Mouse (Mus musculus) heart, postnatal 10 days (tissue): ENCODE data around the gene Ppara. TPM values are rescaled to one million over a fixed set of nuclear protein-coding genes. Genes with fewer than 3 reads are reported as not detected.

Experiments used
- DNase-seq, 2 experiments: peaks; one replicate each; pipeline ENCODE4 v3.0.0; 2021
- intact Hi-C: fragments of 180-260 bp; cut with DNase I; formaldehyde crosslinking; loops from one replicate; pipeline ENCODE4 v1.15.1; 2025
- total RNA-seq, 2 experiments: library from RNA; stranded (reverse); gene quantifications; 2 replicates each; pipeline ENCODE4 v1.2.3; 2021

The Ppara gene
- total RNA-seq: 10 to 100 TPM; 39.2 to 52.4 TPM

DNA sequence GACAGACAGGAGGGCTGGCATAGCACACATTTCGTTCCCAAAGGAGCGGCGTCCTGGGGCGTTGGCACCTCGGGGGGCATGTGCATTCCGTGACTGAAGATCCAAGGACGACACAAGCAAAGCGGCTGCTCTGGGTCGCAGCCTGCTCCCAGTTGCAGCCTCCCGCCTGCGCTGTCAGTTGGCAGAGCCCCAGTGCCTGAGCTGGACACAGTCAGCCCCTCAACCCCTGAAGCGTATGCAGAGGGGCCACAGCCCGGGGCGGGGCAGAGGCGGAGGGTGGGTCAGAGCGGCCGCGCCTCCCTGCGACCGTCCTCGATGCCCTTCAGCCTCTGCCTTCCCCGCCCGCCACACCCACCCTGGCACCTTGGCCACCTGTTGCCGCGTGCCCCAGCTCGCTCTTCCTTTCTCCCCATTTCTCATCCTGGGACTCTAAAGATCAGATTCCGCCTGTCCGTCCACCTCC lies at the start of gene Ppara:
Gene Ppara (plus strand): TSS at position 413 of the 463 bp plus-strand sequence.
- peak; percentile 75 to 76 for DNase-seq
- intact Hi-C loops: loop anchor here (2.0 to 5.0 kb wide), 2 partner anchors 63 to 76 kb away; partner anchors contain the start of gene Cdpf1

- intact Hi-C loops: loop anchor here (2.0 kb wide), 1 partner anchor 14 kb away; no protein-coding TSS in a partner anchor
These were observed 48.0 kb upstream of the Ppara start for GRCm38 (mm10) chr15:85686641-85687395.

DNA sequence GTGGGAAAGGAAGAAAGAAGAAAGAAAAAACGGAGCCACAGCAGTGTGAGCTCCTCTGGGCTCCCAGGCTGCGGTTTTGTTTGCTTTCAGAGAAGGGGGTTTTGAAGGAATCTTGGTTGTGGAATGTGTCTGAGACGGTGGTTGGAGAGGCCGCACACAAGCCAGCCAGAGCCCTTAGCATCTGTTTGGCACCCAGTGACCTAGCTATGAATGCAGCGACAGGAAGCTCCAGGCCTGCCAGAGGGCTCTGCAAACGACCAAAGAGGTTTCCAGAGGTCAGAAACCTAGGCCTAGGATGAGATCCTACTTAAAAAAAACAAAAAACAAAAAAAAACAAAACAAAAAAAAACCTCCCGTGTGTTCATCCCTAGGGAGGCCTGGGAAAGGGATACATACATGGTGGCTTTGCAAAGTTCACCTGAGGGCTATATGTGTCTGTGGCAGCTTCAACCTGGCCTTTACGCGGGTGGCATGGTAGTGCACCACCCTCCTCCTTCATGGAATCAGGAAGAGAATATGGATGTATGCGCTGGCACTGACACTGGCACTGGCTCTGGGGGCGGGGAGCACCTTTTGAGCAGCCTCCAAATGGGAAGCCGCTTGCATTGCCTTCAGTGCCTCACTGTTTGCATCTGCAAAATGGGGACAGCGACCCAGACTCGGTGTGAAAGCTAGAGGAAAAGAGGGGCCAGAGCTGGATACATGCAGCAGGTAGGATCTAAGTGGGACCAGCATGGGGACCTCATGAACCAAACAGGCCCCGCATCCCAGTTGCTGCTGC lies 47.0 kb upstream of the Ppara start:
- DNase-seq: peak in 1 of 2 experiments; percentile 63
- intact Hi-C loops: loop anchor here (2.0 kb wide), 1 partner anchor 13 kb away; no protein-coding TSS in a partner anchor

More at GRCm38 (mm10) chr15:85686641-85687395, 48.0 kb upstream of the Ppara start:
- peak; percentile 84 to 86 for DNase-seq

GRCm38 (mm10) chr15:85688734-85689133 lies 46.0 kb upstream of the Ppara start:
- intact Hi-C loops: no loop called here
- no peak for DNase-seq

- no peak for DNase-seq
- intact Hi-C loops: no loop called here
These were observed 45.3 kb upstream of the Ppara start for GRCm38 (mm10) chr15:85689523-85689922.

DNA sequence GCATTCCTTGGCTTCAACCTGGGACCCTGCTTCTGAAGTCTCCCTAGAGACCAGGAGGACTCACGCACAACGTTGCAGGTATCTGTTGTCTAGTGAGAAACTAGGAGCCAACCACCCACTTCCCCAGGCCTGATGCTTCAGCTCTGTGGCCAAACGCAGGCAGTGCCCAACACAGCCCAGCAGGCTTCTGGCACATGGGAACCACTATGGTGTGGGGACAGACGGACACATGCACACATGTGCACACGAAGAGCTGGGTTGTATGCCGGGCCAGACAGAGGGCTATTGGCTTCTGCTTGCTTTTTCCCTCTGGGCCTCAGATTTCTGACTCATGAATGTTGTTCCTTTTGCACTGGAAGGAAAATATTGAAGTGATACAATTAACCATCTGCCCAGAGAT lies 44.7 kb upstream of the Ppara start:
- DNase-seq: no peak
- intact Hi-C loops: no loop called here

GRCm38 (mm10) chr15:85690875-85691274 lies 43.9 kb upstream of the Ppara start:
- intact Hi-C loops: no loop called here
- no peak for DNase-seq

DNA sequence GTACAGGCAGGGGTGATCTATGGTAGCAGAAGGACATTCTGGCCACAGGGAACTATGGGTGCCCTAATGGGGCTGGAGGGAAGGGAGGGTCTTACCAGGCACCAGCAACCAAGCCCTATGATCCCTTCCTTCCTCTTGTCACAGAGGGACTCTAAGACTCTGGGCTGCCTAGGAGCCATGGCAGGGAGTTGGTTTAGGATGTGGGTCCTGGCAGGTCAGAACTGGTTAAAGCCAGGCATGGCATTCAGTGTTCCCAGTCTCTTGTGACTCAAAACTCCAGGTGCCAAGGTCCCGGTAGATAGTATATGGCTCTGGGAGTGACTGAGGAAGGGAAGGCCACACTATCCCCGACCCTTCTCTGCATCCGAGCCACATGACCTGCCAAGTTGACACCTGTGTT lies 41.7 kb upstream of the Ppara start:
- DNase-seq: no peak
- intact Hi-C loops: no loop called here

GRCm38 (mm10) chr15:85693819-85694218 lies 41.0 kb upstream of the Ppara start:
- intact Hi-C loops: no loop called here
- no peak for DNase-seq

DNA sequence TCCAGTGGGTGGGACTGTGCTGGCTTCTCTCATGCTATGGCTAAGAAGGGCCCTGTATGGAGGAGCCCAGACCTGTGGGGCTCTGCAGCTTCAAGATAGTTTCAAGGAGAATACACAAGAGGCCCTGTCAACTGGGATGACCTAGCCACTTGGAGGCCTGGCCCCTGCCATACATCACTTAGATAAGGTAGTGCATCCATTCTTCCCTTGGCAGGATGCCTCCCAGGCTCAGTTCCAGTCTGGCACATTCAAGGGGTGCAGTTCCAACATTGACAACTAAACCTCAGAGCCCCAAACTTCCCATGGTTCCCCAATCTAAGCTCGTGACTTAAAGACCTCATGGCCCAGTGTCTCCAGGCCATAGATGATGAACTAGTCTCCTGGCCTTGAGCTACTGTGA lies 40.4 kb upstream of the Ppara start:
- intact Hi-C loops: no loop called here
- no peak for DNase-seq

DNA sequence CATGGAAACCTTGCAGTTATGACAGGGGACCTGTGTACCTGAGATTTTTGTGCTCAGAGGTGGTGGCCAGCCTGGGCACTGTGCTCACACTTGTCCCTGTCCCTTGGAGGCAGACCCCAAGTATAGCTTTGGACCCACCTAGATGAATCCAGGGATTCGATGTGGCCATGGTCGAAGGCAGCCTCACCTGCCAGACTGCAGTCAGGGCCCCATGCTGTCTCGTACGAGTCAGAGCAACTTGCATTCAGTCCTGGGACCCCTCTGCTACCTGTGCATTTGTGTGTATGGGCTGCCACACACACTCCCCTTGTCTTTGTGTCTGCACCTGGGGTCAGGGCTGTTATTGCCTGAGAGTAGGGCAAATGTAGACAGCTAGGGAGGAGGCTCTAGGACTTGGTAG lies 39.5 kb upstream of the Ppara start:
- intact Hi-C loops: no loop called here
- DNase-seq: no peak

GRCm38 (mm10) chr15:85698345-85699034 lies 36.3 kb upstream of the Ppara start:
- peak in 1 of 2 experiments; percentile 49 for DNase-seq
- intact Hi-C loops: no loop called here

DNA sequence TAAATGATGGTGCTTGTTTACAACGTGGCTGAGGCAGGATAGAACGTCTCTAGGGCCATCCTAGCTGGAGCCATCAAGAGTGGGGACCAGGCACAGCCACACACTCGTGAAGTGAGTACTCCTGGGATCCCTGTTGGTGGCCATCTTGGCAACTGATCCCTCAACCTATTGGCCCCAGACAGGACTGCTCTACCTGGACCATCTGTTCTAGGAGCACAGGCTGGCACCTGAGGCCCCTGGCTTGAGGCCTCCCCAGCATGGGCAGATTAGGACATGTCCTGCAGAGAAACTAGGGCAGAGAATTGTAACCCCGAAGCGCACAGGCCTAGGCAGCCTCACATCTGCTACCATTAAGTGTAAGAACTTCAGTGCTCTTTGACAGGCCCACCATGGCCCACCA lies 35.3 kb upstream of the Ppara start:
- no peak for DNase-seq
- intact Hi-C loops: no loop called here

DNA sequence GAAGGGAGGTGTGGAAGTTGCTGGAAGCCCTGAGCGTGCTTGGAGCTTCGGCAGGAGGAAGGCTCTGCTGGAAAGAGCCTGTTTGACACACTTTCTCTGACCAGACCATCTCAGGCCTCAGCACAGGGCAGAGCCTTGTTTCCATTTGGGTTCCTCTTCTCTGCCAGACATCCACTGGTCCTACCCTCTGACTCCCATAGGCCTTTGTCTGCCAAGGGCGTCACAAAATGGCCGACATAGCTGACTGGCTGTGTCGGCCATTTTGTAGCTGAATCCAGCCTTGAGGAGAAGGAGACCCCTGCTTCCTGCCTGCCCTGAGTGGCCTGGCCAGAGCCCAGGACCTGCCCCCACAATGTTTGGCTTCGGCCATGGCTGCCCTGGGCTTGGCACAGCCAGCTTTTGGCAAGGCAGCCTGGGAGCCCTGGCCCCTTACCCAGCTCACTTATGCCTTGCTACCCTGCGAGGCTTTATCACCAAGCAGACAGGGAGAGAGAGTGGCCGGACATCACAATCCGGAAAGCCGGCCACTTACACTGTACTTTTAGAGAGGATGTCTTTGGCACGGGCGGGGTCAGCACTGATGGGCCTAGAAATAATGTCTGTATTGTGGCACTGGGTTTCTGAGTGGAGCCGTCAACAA lies 34.8 kb upstream of the Ppara start:
- intact Hi-C loops: loop anchor here (2.0 kb wide), 1 partner anchor 13 kb away; no protein-coding TSS in a partner anchor
- DNase-seq: peak in 1 of 2 experiments; percentile 52

GRCm38 (mm10) chr15:85700716-85701115 lies 34.1 kb upstream of the Ppara start:
- no peak for DNase-seq
- intact Hi-C loops: loop anchor here (2.0 kb wide), 1 partner anchor 14 kb away; no protein-coding TSS in a partner anchor

DNA sequence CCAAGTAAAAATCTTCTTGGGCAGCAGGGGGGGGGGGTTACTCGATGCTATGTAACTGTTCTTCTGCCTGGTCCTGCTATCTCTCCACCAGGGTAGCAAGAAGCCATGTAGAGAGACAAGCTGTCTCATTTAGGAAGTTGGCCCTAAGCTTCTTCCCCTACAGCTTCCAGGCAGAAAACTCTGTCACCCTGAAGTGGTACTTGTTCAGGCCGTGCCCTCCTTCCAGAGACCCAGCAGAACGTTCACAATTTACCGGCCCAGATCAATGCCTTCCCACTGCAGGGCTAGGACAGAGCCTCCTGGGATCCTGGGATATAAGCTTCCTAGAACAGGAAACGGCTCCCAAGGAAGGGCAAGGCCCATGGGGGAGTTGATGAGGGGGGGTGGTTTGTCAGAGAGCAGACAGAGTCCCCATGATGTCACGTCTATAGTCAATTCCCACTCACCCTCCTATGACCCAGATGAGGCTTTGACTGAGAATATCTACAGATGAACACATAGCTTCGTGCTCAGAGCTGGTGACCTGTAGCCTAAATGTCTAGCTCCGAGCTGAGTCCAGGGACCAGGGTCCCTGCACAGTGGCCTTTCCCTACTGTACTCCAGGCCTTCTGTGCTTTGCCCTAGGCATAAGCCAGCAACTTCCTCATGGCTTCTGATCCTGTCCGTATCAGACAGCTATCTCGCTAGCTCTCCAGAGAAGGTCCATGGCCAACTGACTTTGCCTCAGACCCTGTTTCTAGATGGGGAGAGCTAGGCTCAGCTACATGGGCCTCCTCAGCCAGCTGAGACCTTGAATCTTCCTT lies 33.5 kb upstream of the Ppara start:
- intact Hi-C loops: loop anchor here (2.0 kb wide), 1 partner anchor 15 kb away; no protein-coding TSS in a partner anchor
- DNase-seq: peak in 1 of 2 experiments; percentile 44

DNA sequence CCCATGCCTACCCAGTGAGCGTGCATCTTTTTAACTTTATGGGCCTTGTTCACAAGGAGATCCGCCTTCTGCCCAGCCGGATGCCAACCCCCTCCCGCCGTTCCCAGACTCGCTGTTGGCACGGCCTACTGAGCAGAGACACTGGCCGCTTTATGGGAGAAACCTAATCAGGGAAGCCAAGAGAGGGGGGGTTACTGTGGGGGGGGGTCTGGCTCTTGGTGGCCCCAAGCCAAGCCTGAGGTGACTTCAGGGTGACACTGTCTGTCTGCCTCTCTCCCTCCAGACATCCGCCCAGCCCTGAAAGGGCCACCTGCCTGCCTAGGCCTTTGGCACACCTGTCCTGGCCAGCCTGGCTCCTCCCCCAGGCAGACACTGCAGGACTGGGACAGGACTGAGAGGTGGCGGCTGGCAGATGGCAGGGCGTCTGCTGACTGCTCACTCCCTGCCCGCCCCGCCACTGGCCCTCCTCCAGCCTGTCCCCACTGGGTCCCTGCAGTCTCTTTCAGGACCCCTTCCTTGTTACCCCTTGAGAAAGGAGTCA lies 32.3 kb upstream of the Ppara start:
- intact Hi-C loops: no loop called here
- peak; percentile 73 to 75 for DNase-seq

- intact Hi-C loops: no loop called here
- DNase-seq: peak; percentile 69 to 76
These were observed 31.6 kb upstream of the Ppara start for GRCm38 (mm10) chr15:85703194-85703641.

- intact Hi-C loops: loop anchor here (2.0 kb wide), 1 partner anchor 29 kb away; no protein-coding TSS in a partner anchor
- no peak for DNase-seq
These were observed 30.9 kb upstream of the Ppara start for GRCm38 (mm10) chr15:85703858-85704257.
